Mouse (Mus musculus) olfactory bulb, adult 2 months (tissue): ENCODE measurements around the gene Sec61a2. TPM values are rescaled to one million over a fixed set of nuclear protein-coding genes. Genes with fewer than 3 reads are reported as not detected.

ENCODE experiments used
- H3K27ac ChIP-seq: fragments of 200-500 bp; 2 replicates; pipeline ENCODE4 v1.5.1; 2012; ENCODE audit warnings: low read depth, low read length; ENCODE audit not compliant: insufficient read depth
- H3K4me1 ChIP-seq: fragments of 200-500 bp; 2 replicates; pipeline ENCODE4 v1.6.1; 2012; ENCODE audit warnings: low read length; ENCODE audit not compliant: control insufficient read depth, insufficient read depth
- H3K4me3 ChIP-seq: fragments of 200-500 bp; 2 replicates; pipeline ENCODE4 v1.5.1; 2012; ENCODE audit warnings: mild to moderate bottlenecking, low read depth, low read length, moderate library complexity; ENCODE audit not compliant: insufficient read depth
- CTCF ChIP-seq: fragments of 200-500 bp; IDR thresholded peaks from 2 replicates; pipeline ENCODE4 v1.5.1; 2012; ENCODE audit warnings: low read depth, mild to moderate bottlenecking, low read length, moderate library complexity; ENCODE audit not compliant: insufficient read depth
- POLR2A ChIP-seq: fragments of 200-500 bp; IDR thresholded peaks from 2 replicates; pipeline ENCODE4 v1.6.1; 2012; ENCODE audit warnings: mild to moderate bottlenecking, low read depth, low read length, moderate library complexity; ENCODE audit not compliant: insufficient read depth
- WGBS: fragments of 180-500 bp; shearing (Covaris S2); methylation state at CpG from one replicate; pipeline ENCODE4 v1.1.7; 2018; 5-methylcytosine and 5-hydroxymethylcytosine counted together
- polyA plus RNA-seq: library from polyadenylated mRNA; stranded (reverse); fragments of >200 nt; gene quantifications from 2 replicates; pipeline ENCODE4 v1.2.4, GENCODE M21; 2012; ENCODE audit warnings: low replicate concordance; ENCODE audit not compliant: missing spikeins, insufficient read depth, insufficient read length

Gene Sec61a2
- polyA plus RNA-seq, 1 experiment, result not detected

GRCm38 (mm10) chr2:5845826-5846225, 49.4 kb downstream of the Sec61a2 start:
- Histone ChIP-seq H3K27ac (no peak overlapping the region), H3K4me1 (peaks cover 2% of the 10 kb centered on the region; the same call in 1 of the 2 replicates), H3K4me3 (no peak overlapping the region)
- WGBS, result 11% methylated on average over 4 of the region's 4 CpGs
- no peak for TF ChIP-seq CTCF
- TF ChIP-seq POLR2A, result no peak

DNA sequence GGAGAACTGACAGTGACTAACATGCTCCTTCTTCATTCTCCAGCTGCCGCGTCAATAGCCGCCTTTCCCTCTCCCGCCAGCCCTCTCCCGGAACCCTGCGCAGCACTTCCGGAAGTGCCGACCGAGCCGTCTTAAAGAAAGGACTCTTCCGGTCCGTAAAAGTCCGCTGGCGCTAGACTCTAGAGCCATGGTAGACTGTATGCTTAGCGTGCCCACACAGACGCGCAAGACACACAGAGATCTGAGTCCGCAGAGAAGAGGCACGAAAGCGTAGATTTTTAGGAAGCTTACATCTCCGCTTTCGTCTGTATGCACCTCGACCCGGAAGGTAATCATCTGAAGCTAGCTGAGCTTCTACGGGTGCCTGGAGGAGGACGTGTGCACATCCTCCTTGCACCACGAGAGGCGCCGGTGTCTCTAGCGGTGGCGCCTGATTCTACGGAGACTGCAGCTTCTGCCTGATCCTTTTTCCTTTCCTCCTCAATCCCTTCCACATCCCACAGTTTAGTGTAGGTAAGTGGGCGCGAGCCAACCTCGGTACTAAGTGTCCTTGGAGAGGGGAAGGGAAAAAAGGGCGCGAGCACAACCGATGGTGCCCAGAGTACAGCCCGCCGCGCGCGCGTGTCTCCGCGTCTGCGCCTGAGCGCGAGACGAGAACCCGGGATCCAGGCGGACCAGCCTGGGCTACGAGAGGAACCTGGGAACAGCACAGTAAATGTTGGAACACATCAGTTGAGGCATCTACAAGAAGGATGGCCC, 50.2 kb downstream of the Sec61a2 start, which contains the start of the genes Nudt5 and Cdc123:
Gene Nudt5 (plus strand): TSS at position 147 of the 759 bp plus-strand sequence.
Gene Cdc123 (minus strand): TSS at position 292 of the 759 bp plus-strand sequence.
- TF ChIP-seq POLR2A (no peak; the same call in 1 of the 2 replicates), CTCF (peak; percentile 64)
- WGBS, result under 1% methylated on average over 53 of the region's 53 CpGs
- H3K4me1 ChIP-seq, result peaks cover 2% of the 10 kb centered on the region; the same call in 1 of the 2 replicates

GRCm38 (mm10) chr2:5844181-5844872, 50.9 kb downstream of the Sec61a2 start:
- Histone ChIP-seq H3K4me1 (peaks cover 2% of the 10 kb centered on the region; the same call in 1 of the 2 replicates), H3K4me3 (peak overlapping the region; percentile 82), H3K27ac (peak overlapping the region; percentile 95; the same call in 1 of the 2 replicates)
- no peak for TF ChIP-seq POLR2A
- TF ChIP-seq CTCF, result no peak
- WGBS, result 3% methylated on average over 23 of the region's 23 CpGs

More for the DNA sequence above, 50.2 kb downstream of the Sec61a2 start, which contains the start of the genes Nudt5 and Cdc123:
- H3K4me3 ChIP-seq, result peak within 1 kb of the TSS; percentile 82
- peak within 1 kb of the TSS; percentile 95 for H3K27ac ChIP-seq

DNA sequence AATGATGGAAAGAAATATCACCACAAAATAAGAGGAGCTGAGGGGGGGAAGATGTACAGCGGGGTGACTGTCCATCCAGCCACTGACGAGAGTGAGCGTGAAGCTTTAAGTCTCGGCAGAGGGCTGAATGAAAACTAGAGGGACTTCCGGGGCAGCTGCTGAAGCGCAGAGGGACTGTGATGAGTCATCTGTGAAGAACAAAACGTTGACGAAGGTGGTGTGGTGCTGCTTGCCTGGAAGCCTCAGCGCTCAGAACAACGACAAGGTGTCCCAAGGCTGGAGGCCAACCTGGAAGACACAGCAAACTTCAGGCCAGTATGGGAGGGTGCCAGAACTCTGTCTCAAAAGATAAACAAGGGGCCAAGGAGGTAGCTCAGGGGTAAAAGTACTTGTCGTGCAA, 54.4 kb downstream of the Sec61a2 start:
- Histone ChIP-seq H3K4me3 (no peak overlapping the region), H3K27ac (no peak overlapping the region), H3K4me1 (peaks cover 2% of the 10 kb centered on the region; the same call in 1 of the 2 replicates)
- WGBS, result 79% methylated on average over 11 of the region's 11 CpGs
- no peak for TF ChIP-seq CTCF
- no peak for TF ChIP-seq POLR2A

- H3K4me3 ChIP-seq, result no peak overlapping the region
- no peaks in the 10 kb centered on the region for H3K4me1 ChIP-seq
- TF ChIP-seq CTCF (no peak), POLR2A (no peak)
- 94% methylated on average over 5 of the region's 5 CpGs for WGBS
- no peak overlapping the region for H3K27ac ChIP-seq
Observed at GRCm38 (mm10) chr2:5825265-5825913, 69.8 kb downstream of the Sec61a2 start.

- TF ChIP-seq CTCF (no peak), POLR2A (no peak)
- Histone ChIP-seq H3K4me1 (no peaks in the 10 kb centered on the region), H3K4me3 (no peak overlapping the region), H3K27ac (no peak overlapping the region)
- WGBS, result 85% methylated on average over 5 of the region's 5 CpGs
Observed at GRCm38 (mm10) chr2:5824685-5825084, 70.5 kb downstream of the Sec61a2 start.

- WGBS, result 13% methylated on average over 1 of the region's 1 CpGs
- H3K4me3 ChIP-seq, result no peak overlapping the region
- no peak for TF ChIP-seq CTCF
- no peak overlapping the region for H3K27ac ChIP-seq
- no peaks in the 10 kb centered on the region for H3K4me1 ChIP-seq
Observed at GRCm38 (mm10) chr2:5824213-5824612, 71.0 kb downstream of the Sec61a2 start.

DNA sequence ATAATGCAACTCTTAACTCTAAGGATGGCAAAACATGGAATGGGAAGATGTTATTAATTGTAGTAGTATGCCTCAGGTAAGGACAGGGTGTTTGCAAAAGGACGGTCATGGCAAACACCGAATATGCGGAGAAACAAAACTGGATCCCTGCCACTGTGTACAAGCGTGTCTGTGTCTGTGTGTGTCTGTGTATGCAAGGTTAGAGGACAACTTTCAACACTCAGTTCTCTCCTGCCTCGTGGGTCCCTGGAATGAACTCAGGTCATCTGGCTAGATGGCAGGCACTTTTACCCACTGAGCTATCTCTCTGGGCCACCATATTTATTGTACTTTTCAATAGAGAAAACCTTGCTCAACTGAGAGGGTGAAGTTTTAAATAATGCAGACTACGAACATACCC, 72.8 kb downstream of the Sec61a2 start:
- H3K27ac ChIP-seq, result no peak overlapping the region
- no peak overlapping the region for H3K4me3 ChIP-seq
- TF ChIP-seq CTCF (no peak), POLR2A (no peak)
- H3K4me1 ChIP-seq, result no peaks in the 10 kb centered on the region
- 91% methylated on average over 6 of the region's 6 CpGs for WGBS

DNA sequence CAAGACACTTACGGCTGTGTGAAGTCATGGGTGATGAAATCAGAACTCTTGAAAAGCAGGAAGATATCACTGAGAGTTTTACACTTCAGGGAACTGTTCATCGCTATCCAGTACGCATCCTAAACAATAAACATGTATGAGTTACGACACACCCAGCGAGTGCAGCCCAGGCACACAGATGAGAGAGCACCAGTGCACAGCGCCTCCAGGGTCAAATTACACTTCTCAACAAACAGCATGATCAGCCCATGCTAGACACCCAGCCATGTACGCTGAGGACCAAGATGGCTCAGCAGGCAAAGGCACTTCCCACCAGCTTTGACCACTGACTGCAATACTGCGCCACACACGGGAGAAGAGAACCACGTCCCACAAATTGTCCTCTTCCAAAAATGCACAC, 74.0 kb downstream of the Sec61a2 start:
- Histone ChIP-seq H3K27ac (no peak overlapping the region), H3K4me3 (no peak overlapping the region), H3K4me1 (no peaks in the 10 kb centered on the region)
- TF ChIP-seq POLR2A (no peak), CTCF (no peak)
- 92% methylated on average over 10 of the region's 10 CpGs for WGBS

Other genes with a start within 250 kb of the Sec61a2 start
- gene Camk1d, start 180.9 kb downstream of the Sec61a2 start, polyA plus RNA-seq, result 58.0 TPM in 1 of 2 replicates, not detected in the other
- not detected in 2 replicates for gene Nudt5, start 50.4 kb downstream of the Sec61a2 start, polyA plus RNA-seq
- not detected in 2 replicates for gene Cdc123, start 50.3 kb downstream of the Sec61a2 start, polyA plus RNA-seq
- gene Gm13199, start 32.5 kb downstream of the Sec61a2 start, polyA plus RNA-seq, result not detected in 2 replicates
- not detected in 2 replicates for gene Dhtkd1, start 47.4 kb upstream of the Sec61a2 start, polyA plus RNA-seq
- not detected in 2 replicates for gene Upf2, start 56.0 kb upstream of the Sec61a2 start, polyA plus RNA-seq
- not detected in 2 replicates for gene Proser2, start 234.8 kb upstream of the Sec61a2 start, polyA plus RNA-seq